Mouse (Mus musculus) thymus, postnatal 25 days (tissue): ENCODE measurements around the gene Fer.
A peak's percentile ranks its signal among the peaks of the same experiment; 100 is the strongest.
"Not testable (repeated sequence)": the region's sequence is repeated elsewhere in the genome, so short reads cannot be mapped to it uniquely, and the experiment has no call there.

Source experiments
- DNase-seq: peaks from one replicate; pipeline ENCODE4 v3.0.0; 2022

Gene Fer

DNA sequence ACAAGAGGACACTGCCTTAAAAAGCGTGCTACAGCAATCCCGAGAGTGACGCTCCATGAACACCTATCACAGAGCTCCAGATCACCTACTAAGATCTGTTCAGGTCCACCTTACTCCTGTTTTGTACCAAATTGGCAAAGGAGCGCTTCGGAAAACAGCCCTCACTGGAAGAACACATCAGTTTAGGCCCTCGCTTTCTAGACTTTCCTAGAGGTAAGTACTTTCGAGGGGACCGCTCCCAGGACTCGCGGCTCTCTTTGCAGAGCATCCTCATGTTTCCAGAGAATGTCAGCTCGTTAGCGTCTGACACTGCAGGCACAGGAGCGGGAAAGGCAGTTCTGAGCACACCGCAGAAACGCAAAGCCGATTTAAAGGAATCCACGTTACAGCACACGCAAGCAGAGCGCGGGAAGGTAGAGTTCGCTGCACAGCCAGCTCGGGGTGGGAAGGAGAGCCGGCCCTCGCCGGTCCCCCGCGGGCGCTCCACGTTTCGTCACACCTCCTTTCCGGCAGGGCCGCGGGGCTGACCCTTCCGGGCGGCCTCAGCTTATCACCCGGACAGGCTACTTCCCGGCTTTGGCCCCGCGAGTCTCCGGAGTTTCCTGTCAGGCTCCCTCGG, at the start of gene Fer:
Gene Fer, plus strand, starts transcription at position 51 of the 619 bp plus-strand sequence.
- no peak for DNase-seq

DNA sequence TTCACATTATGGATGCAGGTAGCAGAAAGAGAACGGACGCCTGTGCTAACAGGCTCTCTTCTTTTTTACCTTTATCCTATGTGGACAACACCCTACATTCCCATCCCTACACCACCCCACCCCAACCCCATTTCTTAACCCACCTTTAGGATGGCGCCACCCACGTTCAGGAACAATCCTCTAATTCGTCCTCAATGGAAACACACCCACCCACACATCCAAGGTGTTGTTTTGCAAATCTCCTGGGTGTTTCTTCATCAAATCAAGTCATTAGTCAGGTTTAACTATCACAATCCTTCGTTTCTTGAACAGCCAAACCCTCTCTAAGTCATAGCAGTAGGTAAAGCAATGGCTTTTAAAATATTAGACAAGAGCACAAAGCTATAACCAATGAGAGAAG, 49.3 kb upstream of the Fer start:
- DNase-seq = no peak

DNA sequence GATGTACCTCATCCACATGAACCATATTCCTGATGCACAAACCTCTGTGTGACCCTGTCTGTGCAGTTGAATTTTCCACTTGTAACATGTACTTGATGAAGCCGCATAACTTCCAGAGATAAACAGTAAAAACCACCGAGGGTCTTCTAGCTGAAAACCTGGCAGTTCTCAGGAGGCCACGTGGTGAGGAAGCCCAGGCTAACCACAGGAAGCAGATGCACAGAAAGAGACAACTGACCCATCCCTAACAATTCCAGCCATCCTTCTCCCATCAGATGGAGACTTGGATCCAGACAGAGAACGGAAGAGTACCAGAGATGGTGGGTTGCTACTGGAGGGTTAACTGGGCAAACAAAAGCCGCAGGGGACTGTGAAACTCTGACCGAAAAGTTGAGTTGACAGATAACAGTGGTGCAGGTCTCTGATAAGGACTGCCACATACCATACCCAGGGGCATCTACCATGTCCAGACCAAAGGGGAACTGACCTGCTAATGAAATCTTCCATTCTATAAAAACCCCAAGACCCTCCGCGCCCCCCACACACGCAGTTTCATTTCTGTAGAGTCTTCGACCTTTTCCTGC, 44.3 kb upstream of the Fer start:
- no peak for DNase-seq

DNA sequence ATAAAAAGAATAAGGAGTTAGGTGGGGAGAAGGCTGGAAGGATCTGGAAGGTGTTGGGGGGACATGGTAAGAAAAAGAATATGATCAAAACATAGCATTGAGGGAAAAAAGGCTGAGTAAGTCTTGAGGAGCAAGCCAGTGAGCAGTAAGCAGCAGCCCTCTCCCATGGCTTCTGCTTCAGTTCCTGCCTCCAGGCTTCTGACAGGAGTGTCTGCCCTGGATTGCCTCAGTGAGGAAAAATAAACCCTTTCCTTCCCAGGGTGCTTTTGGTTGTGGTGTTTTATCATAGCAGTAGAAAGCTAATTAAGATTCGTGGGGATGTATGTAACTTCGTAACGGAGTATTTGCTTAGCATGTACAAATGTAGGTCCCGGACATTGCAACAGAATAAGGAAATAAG, 38.7 kb upstream of the Fer start:
- no peak for DNase-seq

DNA sequence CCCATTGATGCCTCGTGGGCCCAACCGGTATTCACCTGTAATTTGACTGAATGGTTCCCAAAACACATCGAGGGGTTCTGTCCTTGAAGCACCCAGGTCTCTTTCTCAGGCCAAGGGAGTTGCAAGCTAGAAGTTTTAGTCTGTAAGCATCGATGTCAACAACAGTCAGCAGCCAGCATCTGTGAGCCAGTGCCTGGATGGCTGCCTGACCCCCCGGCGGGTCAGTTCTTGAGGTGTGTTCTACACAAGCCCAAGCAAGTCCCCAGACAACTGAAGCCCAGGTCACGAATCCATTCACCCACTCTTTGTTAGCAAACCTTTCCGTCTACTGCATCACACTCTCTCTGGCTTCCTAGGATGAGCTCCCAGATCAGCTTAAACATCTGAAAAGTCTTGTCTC, 36.7 kb upstream of the Fer start:
- no peak for DNase-seq

DNA sequence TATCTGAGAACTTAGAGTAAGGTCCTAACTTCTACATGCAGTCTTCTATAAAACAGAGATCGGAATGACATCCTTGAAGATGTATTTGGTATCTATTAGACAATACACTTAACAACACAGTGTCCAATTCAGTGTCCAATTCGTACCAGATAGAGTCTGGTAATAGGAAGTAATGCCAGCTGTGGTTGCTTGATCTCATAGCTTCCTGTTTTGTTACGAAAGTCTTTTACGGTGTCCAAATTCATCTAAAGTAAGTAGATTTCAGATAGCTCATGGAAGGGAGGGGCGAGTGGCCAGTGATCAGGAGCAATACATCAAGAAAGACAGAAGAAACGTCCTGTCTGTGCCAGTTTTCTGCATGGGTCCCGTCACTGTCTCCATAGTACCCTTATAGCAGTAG, 36.1 kb upstream of the Fer start:
- no peak for DNase-seq

DNA sequence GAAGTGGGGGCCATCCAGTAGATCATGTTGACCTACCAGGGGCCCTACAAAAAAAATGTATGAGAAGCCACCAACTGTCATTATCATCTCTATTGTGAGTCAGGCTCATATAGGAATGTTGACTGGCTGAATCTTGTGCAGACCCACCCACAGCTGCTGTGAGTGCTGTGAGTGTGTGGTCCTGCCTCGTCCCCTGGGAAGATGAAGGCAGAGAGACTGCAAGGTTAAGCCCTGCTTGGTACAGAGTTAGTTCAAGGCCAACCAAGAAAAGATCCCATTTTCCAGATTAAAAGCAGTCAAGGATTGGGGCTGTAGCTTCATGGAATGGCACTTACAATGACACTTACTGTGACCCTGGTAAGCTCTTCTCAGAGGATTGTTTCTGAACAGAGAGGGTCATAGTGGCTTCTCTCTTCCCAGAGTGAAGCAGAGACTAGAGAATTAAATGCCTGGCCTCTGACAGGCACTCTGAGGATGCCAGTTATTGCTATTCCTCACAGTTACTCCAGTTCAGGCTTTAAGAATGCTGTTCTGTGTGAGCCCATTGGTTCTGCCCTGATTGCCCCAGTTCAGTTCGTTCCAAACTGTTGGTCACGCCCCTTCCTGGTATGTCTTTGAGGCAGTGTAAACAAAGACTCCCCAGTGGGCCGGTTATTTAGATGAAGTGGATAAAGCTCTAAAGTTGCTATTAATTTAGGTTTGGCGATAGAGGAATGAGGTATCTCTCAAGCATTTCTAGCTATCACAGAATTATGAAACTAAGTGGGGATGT, 34.1 kb upstream of the Fer start:
- no peak for DNase-seq

DNA sequence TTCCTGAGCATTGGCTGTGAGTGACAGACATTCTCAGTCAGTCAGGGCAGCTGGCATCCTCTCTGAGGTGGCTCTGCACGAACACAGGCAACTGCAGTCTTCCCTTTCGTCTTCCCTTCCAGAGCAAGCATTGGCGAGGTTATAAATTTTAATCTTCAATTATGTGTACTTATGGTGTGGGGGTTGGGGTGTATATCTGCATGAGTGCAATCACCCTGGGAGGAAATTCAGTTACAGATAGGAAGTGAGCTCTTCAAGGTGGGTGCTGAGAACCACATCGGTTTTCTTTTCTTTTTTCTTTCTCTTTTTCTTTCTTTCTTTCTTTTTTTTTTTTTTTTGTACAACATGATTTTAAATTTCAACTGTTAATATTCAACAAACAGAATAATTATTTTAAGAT, 31.3 kb upstream of the Fer start:
- no peak for DNase-seq

DNA sequence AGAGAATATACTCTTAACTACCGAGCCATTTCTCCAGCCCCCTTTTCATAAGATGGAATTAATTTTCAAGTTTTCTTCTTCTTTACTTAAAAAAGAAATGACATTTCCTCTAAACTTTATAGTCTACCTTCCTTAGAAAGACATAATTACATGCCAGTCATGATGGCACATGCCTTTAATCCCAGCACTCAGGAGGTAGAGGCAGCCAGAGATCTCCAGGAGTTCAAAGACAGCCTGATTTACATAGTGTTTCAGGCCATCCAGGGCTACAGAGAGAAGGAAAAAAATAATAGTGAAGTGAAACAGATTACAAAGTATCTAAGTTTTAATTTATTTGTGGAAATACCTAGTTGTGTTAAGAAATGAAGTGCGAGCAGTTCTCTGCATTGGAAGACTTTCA, 26.6 kb upstream of the Fer start:
- no peak for DNase-seq

DNA sequence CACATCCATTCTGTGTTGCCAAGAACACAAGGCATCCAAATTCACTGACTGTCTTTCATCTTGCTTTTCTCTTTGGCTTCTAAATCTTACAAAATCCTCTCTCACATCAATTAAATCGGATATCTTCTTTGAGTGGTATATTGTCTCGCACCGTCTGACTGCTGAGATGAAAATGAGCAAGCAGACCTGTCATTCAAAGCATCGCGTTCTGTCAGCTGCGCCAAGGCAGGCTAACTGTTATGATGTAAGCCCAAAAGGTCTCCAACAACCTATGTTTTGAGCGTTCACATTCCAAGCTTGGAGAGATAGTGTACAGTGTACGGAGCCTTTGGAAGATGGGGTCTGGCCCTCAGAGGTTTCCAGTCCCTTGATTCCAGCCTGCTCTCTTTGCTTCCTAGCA, 26.2 kb upstream of the Fer start:
- no peak for DNase-seq

DNA sequence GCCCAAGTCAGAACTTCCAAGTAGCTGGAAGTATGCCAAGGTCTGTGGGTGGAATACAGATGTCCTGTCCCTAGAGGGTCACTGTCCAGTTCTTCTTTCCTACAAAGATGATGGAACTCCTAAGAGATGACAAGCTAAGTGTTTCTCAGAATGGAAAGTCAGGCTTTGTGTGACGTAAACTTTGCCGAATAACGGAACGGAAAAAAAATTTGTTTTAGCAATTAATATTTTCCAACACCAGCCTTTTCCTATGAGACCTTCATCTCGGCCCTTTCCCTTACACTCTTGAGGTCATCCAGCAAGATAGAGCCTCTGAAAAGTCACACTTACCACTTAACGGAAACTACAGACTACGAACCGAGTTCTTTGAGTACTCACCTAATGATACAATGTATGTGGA, 24.7 kb upstream of the Fer start:
- DNase-seq = no peak

DNA sequence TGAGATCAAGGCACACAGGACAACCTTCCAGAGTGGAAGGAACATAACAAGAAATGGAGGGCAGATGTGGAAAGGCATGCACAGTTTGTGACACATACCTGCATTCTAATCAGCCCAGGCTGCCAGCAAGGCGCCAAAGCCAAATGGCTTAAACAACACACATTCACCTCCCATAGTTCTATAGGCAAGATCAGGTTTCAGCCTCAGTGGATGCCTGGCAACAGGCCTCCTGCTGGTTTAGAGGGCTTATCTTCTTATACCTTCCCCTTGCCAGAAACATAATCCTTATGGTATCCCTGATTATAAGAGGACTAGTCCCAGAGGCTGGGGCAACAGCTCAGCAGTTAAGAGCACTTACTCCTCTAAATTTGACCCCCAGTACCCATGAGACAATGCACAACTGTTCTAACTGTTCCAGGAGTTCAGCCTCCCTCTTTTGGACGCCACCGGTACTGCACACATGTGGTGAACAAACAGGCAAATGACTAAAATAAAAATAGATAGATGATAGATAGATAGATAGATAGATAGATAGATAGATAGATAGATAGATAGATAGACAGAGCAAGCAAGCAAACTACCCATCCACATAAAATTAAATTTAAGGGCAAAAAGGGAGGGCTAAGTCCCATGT, 23.1 kb upstream of the Fer start:
- no peak for DNase-seq

DNA sequence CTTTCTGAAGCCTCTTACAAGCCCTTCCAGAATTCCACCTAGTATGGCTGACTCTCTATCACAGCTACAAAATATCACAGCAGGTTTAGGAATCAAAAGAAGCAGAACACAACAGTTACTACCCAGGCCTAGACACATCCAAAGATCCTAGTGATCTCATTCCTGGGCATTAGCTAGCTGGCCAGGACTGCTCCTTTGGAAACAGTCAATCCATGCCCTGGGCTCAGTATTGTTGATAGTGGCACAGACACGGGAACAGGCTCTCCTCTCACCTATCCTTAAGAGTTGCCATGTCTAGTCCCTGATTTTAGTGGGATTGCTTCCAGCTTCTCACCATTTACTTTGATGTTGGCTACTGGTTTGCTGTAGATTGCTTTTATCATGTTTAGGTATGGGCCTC, 20.6 kb upstream of the Fer start:
- DNase-seq = no peak

DNA sequence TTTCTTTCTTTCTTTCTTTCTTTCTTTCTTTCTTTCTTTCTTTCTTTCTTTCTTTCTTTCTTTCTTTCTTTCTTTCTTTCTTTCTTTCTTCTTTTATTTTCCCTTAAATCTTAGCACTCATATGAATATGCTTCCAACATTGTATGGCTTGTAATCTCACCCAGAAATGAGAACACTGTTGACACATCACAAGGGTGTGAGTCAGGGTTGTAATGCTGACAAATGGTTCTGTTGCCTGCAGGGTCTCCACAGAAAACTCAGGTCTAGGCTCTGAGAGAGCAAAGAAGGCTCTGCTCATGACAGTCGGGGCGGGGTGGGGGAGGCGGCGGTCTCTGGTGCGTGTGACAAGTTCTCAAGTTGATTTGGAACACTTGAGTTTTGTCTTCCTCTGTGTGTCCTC, 17.9 kb upstream of the Fer start:
- no peak for DNase-seq

DNA sequence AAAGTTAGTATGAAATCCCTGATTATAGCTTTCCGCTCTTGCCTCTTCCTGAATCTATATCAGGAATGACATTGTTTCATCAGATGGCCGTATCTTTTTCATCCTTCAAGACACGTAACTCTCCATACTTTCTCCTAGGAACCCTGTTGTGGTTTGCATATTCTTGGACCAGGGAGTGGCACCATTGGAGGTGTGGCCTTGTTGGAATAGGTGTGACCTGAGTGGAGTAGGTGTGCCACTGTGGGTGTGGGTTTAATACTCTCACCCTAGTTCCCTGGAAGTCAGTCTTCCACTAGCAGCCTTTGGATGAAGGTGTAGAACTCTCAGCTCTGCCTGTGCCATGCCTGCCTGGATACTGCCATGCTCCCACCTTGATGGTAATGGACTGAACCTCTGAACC, 17.1 kb upstream of the Fer start:
- DNase-seq = not testable (repeated sequence)

DNA sequence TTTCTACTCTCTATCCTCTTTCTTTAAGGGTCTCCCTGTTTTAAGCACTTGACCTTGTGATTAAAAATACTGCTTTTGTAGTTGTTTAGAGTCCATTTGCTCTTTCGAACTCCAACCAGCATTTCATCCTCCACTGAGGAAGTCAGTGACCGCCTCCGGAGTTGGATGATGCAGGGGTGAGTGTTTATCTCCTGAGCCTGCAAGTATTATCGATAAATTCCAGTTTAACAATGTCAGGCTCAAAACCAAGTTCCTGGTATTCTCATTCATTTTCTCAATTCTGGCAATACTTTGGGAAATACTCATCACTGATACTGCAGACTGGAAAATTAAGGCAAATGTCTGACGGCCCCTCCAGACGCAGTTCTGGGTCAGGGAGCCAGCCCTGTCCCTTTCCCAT, 13.7 kb upstream of the Fer start:
- no peak for DNase-seq

DNA sequence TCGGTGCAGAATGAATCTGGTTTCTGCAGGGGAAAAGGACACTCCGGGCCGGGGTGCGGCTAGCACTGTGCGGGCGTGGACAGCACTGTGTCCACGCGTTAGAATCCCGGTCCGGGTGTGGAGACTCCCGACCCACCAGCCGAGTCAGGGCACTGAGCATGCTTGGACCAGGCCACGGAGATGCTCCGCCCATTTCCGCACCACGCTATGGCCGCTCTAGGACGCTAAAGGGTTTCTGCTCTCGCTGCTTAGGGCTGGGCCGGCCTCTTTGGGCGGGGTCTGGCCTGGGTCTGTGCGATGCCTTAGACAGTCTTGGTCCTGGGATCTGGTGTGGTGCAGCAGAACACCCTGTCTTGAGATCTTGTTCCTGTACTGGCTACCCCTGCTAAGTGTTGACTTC, 13.3 kb upstream of the Fer start:
- peak; percentile 9 for DNase-seq

DNA sequence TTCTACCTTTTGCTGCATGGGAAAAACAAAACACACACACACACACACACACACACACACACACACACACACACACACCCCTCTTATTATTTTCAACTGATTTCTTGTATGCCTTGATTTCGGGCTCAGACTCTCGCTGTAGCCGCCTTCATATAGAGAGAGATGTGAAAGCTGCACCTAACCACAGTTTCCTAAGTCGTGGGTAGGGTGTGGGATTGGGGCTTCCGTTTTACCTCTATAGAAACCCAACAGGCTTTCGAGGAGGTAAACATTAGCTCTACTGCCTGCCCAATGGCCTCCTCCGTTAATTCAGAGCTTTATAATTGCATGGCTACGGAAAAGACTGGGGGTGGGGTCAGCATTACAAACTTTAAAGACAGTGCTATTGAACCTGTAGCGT, 12.8 kb upstream of the Fer start:
- peak; percentile 18 for DNase-seq

DNA sequence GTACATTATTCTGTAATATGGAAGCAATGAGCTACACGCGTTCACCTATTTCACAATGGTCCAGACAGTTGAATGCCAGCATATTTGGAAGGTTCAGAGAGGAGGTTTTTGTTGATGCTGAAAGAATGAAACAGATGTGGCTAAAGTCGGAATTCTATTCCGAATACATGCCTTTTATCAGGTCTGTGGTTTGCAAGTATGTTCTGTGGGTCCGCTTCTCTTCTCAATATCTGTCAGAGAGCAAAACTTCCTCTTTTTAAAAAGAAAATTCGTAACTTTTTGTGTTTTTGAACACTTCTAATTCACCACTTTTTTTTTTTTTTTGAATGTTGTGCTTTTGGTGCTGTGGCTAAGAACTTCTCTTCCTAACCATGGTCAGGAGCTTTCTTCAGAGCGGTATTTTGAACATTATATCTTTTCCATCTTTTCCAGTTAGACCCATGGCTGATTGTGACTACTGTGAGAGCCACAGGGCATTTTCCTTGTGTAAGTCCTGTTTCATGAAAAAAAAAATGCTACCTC, 5.8 kb upstream of the Fer start:
- no peak for DNase-seq

DNA sequence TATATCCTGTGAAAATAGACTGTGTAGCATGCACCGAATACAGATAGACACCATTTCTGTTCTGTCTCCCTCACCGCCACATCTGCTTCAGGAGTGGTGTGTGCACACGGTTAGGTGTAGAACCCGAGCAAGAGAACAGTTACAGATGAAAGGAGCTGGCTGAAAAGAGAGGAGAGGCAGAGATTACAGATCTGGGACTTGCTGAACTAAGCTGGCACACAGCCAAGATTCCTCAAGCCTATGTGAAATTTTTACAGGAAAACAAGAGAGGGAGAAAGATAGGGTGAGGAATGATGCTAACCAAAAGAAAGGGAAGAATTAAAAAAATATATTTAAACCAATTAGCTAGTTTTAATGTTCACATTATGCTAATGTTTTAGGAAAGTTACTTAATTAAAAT, 1.9 kb upstream of the Fer start:
- no peak for DNase-seq

DNA sequence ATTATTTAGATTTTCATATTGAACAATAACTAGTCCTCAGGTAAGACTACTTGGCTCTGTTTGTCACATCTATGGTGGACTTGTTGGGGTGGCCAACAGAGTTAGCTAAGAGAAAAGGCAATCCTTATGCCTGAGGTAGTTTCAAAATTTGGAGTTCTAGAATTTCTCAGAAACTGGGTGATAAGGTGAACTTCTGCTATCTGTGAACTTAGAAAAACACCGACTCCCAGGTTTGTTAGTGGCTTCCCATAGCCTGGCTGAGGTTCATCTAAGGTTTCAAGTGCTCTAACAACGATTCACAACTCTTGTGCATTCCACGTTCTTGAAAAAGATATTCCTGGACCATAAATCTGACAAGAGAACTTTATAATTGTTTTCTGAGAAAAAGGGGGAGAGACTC, 463 bp upstream of the Fer start:
- DNase-seq = no peak

DNA sequence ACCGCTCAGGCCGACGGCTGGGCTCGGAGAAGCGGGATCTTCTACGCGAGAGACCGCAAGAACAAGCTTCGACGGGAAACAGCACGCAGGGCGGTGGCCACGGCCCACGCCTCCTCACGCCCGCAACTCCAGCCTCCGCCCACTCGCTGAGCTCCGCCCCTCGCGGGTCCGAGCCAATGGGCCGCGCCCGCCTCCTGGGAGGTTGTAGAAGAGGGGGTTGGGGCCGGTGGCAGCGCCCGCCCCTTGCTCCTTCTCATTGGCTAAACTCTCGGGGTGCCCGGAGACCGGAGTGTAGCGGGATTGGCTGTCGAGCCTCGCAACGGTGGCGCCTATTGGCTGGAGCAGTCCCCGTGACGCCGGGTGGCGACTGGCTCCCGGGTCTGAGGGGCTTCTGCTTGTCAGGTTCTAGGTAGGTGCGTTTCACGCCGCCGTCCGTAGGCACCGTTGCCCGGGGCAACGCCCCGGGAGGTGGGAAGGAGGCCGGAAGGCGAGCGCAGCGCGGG, 836 bp downstream of the Fer start, which contains the start of gene A930002H24Rik:
Gene A930002H24Rik, minus strand, starts transcription at position 145 of the 503 bp plus-strand sequence.
- peak; percentile 86 for DNase-seq

DNA sequence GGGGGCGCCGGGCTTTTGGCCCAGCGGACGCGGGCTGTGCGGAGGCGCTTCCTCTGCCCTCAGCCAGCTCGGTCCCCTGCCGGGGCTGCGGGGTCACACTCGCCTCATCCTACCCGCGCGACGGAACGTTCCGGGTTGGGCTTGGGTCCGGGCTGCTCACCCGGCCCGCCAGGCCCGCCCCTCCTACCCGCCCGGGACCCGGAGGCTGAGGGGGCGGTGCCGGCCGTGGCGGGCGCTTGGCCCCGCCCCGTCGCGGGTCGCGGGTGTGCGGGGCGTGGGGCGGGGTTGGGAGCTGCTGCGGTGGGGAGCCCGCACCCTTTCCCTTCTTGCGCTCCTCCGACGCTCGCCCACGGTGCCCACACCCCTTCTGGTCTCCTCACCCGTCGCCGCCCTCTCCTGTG, 1.3 kb downstream of the Fer start:
- DNase-seq = no peak

DNA sequence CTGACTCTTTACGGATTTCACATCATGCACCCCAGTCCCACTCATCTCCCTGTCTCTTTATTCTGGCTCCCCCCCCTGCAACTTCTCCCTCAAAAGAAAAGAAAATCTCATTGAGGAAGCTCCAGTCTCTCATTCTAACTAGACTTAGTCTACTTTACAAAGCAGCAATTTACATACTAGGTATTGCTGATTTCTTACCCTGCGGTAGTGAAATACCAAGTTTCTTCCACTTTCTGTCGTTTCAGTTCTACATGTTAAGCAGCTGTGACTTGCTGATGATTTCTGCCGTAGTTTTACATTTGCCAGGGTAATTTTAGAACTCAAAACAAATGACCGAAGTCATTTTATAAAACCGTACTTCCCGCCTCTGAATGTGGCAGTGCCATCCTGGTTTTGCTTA, 8.9 kb downstream of the Fer start:
- no peak for DNase-seq
